Mouse (Mus musculus): ENCODE results near the gene Tldc1.

DNA sequence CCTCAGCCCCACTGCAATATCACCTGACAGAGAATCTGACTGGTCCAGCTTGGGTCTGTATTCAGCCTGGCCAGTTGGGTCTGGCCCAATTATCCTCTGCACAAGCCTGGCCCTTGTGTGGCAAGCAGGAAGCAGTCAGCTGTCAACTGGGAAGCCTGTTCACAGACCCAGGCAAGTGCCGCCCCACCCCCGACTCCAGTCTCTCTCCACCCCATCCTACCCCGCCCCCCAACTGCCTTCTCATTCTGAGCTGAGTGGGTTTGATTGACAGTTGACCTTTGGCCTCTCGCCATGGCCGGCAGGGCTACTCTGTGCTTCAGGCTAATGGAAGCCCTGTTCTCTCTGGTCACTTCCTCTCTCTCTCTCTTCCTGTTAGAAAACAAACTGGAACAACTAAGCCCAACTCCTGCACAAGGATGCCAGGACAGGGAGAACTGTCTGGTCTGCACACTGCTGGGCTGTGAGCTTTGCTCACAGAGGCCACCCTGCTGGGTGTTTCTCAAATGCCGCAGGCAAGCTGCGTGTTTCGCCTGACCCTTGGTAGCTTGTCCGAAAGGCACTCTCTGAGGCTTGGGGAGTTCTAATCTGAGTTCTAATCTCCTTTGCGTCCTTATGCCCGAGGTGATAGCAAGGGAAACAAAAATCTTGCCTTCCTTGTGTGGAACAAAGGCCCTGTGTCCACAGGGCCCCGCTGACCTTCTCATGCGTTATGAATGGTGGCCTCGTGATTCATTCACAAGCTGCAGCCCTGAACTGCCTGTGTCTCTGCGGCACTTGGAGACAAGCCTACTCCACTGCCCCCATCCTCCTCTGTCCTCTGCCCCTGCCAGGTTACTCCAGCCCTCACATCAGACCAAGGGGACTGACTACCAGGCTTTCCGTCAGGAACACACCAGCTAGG lies 13.8 kb upstream of the Tldc1 start:
- TF ChIP-seq POLR2A (IDR thresholded peaks at IDR 0.05; ENCODE audit: borderline replicate concordance, control insufficient read depth, low read depth, low read length), result no peak
- TF ChIP-seq CTCF (IDR thresholded peaks at IDR 0.05; ENCODE audit: control insufficient read depth, insufficient read depth, low read length), result no peak

Measured in bone marrow, adult 2 months (tissue).